Mouse (Mus musculus) CD8-positive naive resting alpha-beta T cell, adult 2 months (primary cell): ENCODE measurements at regions not wholly inside any gene's neighbourhood (a gene's known extent, or its start where the extent isn't known, plus 50 kb on each side); places are given as distances from the start of the nearest gene placed in this dataset.

Source experiments
- DNase-seq, 2 experiments: peaks; one replicate each; pipeline ENCODE4 v3.0.0; 2022; ENCODE audit warnings: low read depth in 2 of 2, low spot score in 2 of 2

DNA sequence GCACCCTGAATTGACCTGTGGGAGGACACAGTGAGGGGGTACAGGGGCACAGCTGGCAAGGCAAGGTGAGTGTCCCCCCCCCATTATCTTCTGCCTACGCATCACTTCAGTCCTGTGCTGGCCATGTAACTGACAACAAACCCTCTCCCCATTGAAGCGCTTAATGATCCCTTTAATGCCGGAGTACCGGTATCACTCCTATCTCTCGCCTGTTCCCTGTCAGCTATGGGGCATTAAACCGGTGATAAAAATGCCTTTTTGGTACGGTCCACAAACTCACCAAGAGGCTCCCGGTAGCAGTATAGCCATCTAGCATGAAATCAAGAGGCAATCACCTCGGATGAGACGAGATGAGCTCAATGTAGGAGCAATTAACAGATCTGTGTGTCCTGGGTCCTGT, 62.8 kb upstream of the Fstl4 start:
- DNase-seq: no peak

DNA sequence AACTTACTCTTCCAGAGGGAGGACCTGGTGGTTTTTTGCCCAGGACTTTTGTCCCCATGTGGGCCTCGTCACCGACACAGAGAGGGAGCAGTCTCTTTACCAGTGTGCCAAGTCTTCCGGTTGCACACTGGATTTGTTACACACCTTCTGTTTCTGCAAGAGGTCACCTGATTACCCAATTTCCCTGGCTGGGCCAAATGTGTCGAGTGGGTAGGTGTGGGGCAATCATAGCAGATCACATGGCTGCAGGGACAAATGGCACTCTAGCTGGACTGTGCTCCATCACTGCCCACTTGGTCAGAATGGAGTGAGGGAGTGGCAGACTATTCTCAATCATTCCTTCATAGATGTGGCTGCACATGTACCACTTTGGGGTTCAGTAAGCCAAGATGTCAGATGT, 61.0 kb upstream of the Fstl4 start:
- DNase-seq: no peak
